Mouse (Mus musculus) hematopoietic multipotent progenitor cell, adult 10-12 weeks (in vitro differentiated cells): ENCODE data around the gene Cavin4. TPM values are rescaled to one million over a fixed set of nuclear protein-coding genes. Genes with fewer than 3 reads are reported as not detected.

Source experiments
- polyA plus RNA-seq: library from polyadenylated mRNA; stranded (reverse); fragments of >175 nt; gene quantifications from 2 replicates; pipeline ENCODE4 v1.2.3, GENCODE M21; 2012; ENCODE audit warnings: low replicate concordance

Cavin4 gene
- polyA plus RNA-seq, result 0.06 TPM in 1 of 2 replicates, not detected in the other

DNA sequence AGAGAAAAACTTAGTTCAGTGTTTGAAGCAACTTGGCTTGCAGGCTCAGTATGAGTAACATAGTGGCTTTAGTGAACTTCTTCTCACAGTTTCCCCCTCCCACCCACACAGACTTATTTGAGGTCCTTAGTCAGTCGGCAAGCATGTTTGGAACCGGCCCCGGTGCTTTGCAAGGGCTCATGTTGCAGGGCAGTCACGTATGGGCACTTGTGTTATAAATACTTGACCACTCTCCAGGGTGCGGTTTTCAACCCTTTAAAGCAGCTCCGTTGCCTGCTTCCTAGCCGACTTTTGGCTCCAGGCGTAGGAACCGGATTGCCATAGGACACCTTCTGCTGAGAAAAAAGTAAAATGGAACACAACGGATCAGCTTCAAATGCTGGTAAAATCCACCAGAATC, at the start of gene Cavin4:
TSS of gene Cavin4 (plus strand) at position 244 of the 400 bp plus-strand sequence.

Other genes starting within 250 kb of the Cavin4 start
- 10.8 TPM in 2 replicates for gene Tex10, start 190.1 kb upstream of the Cavin4 start, polyA plus RNA-seq
- 0.23 and 0.33 TPM in 2 replicates for gene Msantd3, start 123.6 kb upstream of the Cavin4 start, polyA plus RNA-seq
- 0.68 and 1.6 TPM in 2 replicates for gene Tmeff1, start 78.3 kb upstream of the Cavin4 start, polyA plus RNA-seq